Mouse (Mus musculus) midbrain, embryonic 12.5 days (tissue): ENCODE measurements at regions not wholly inside any gene's neighbourhood (a gene's known extent, or its start where the extent isn't known, plus 50 kb on each side); places are given as distances from the start of the nearest gene placed in this dataset.

Experiments used
- ATAC-seq: fragments of 200-750 bp; cut with Nextera tagmentation; 2 replicates; pipeline ENCODE4 v1.8.0; 2017; ENCODE audit warnings: low read depth, moderate TSS enrichment, moderate library complexity; ENCODE audit not compliant: low FRiP score
- H3K27ac ChIP-seq: fragments of 300-500 bp; sonication (generic); replicated peaks from 2 replicates; pipeline ENCODE4 v1.5.1; 2016; ENCODE audit warnings: mild to moderate bottlenecking
- H3K27me3 ChIP-seq: fragments of 300-500 bp; sonication (generic); 2 replicates; pipeline ENCODE4 v1.6.1; 2016; ENCODE audit warnings: mild to moderate bottlenecking
- H3K36me3 ChIP-seq: fragments of 300-500 bp; sonication (generic); 2 replicates; pipeline ENCODE4 v1.6.1; 2016
- H3K4me1 ChIP-seq: fragments of 300-500 bp; sonication (generic); 2 replicates; pipeline ENCODE4 v1.6.1; 2016
- H3K4me2 ChIP-seq: fragments of 300-500 bp; sonication (generic); replicated peaks from 2 replicates; pipeline ENCODE4 v1.6.1; 2016; ENCODE audit warnings: mild to moderate bottlenecking, moderate library complexity
- H3K4me3 ChIP-seq: fragments of 300-500 bp; sonication (generic); 2 replicates; pipeline ENCODE4 v1.5.1; 2016; ENCODE audit warnings: mild to moderate bottlenecking
- H3K9ac ChIP-seq: fragments of 300-500 bp; sonication (generic); replicated peaks from 2 replicates; pipeline ENCODE4 v1.6.1; 2016; ENCODE audit warnings: mild to moderate bottlenecking, moderate library complexity
- H3K9me3 ChIP-seq: fragments of 300-500 bp; sonication (generic); 2 replicates; pipeline ENCODE4 v1.6.1; 2016; ENCODE audit warnings: mild to moderate bottlenecking
- WGBS: fragments of 180-500 bp; shearing (Covaris S2); methylation state at CpG from one replicate; pipeline ENCODE4 v1.1.7; 2016; 5-methylcytosine and 5-hydroxymethylcytosine counted together

GRCm38 (mm10) chr1:137847311-137847923 is 328.1 kb downstream of the Ptprc start:
- Histone ChIP-seq H3K27me3 (no peaks in the 10 kb centered on the region), H3K9me3 (no peaks in the 10 kb centered on the region), H3K4me1 (no peaks in the 10 kb centered on the region), H3K36me3 (no peaks in the 10 kb centered on the region), H3K4me2 (no peak overlapping the region), H3K27ac (no peak overlapping the region), H3K9ac (no peak overlapping the region), H3K4me3 (no peak overlapping the region)
- no peak for ATAC-seq
- 88% methylated on average over 10 of the region's 10 CpGs for WGBS

GRCm38 (mm10) chr1:137846857-137847256 is 328.7 kb downstream of the Ptprc start:
- H3K27me3 ChIP-seq, result no peaks in the 10 kb centered on the region
- H3K4me2 ChIP-seq, result no peak overlapping the region
- H3K4me3 ChIP-seq, result no peak overlapping the region
- ATAC-seq, result no peak
- H3K4me1 ChIP-seq, result no peaks in the 10 kb centered on the region
- 70% methylated on average over 1 of the region's 1 CpGs for WGBS
- no peak overlapping the region for H3K27ac ChIP-seq
- no peak overlapping the region for H3K9ac ChIP-seq
- H3K9me3 ChIP-seq, result no peaks in the 10 kb centered on the region
- no peaks in the 10 kb centered on the region for H3K36me3 ChIP-seq

- no peak for ATAC-seq
- peaks cover 7% of the 10 kb centered on the region; the same call in 1 of the 2 replicates for H3K4me1 ChIP-seq
- H3K27me3 ChIP-seq, result no peaks in the 10 kb centered on the region
- H3K9me3 ChIP-seq, result no peaks in the 10 kb centered on the region
- no peak overlapping the region for H3K4me2 ChIP-seq
- no peak overlapping the region for H3K4me3 ChIP-seq
- no peak overlapping the region for H3K27ac ChIP-seq
- H3K36me3 ChIP-seq, result no peaks in the 10 kb centered on the region
- no peak overlapping the region for H3K9ac ChIP-seq
Measured at GRCm38 (mm10) chr1:137840531-137840930, 335.0 kb downstream of the Ptprc start.

- ATAC-seq, result no peak
- H3K4me1 ChIP-seq, result peaks cover 7% of the 10 kb centered on the region; the same call in 1 of the 2 replicates
- no peak overlapping the region for H3K4me3 ChIP-seq
- H3K9me3 ChIP-seq, result no peaks in the 10 kb centered on the region
- no peaks in the 10 kb centered on the region for H3K27me3 ChIP-seq
- H3K4me2 ChIP-seq, result no peak overlapping the region
- H3K27ac ChIP-seq, result no peak overlapping the region
- H3K9ac ChIP-seq, result no peak overlapping the region
- 63% methylated on average over 5 of the region's 5 CpGs for WGBS
- no peaks in the 10 kb centered on the region for H3K36me3 ChIP-seq
Measured at GRCm38 (mm10) chr1:137839703-137840102, 335.8 kb downstream of the Ptprc start.

GRCm38 (mm10) chr1:137839263-137839662 is 336.2 kb downstream of the Ptprc start:
- no peak for ATAC-seq
- Histone ChIP-seq H3K9me3 (no peaks in the 10 kb centered on the region), H3K4me2 (no peak overlapping the region), H3K4me1 (peaks cover 7% of the 10 kb centered on the region; the same call in 1 of the 2 replicates), H3K9ac (no peak overlapping the region), H3K4me3 (no peak overlapping the region), H3K36me3 (no peaks in the 10 kb centered on the region), H3K27me3 (no peaks in the 10 kb centered on the region), H3K27ac (no peak overlapping the region)
- WGBS, result 76% methylated on average over 2 of the region's 2 CpGs

DNA sequence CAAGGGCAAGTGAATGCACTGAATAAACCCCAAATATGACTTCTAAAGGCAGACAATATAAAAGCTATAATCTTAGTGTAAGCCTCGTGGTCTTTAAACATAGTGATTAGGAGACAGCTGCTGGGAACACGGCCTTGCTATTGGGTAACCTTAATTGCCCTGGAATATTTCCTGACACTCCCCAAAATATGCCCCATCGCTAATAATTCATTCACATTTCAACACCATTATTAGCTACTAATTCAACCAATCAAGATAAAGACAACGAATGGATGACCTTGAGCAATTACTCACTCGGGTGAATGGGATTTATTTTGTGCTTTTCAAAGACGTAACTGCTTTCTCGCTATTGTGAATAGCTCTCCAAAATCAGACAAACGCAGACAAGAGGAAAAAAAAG is 337.2 kb downstream of the Ptprc start:
- Histone ChIP-seq H3K27ac (no peak overlapping the region), H3K4me1 (peaks cover 7% of the 10 kb centered on the region; the same call in 1 of the 2 replicates), H3K36me3 (no peaks in the 10 kb centered on the region), H3K27me3 (no peaks in the 10 kb centered on the region), H3K4me2 (no peak overlapping the region), H3K9ac (no peak overlapping the region), H3K4me3 (no peak overlapping the region), H3K9me3 (no peaks in the 10 kb centered on the region)
- WGBS, result 50% methylated on average over 8 of the region's 8 CpGs
- ATAC-seq, result peak; percentile 38; the same call in 1 of the 2 replicates

- no peaks in the 10 kb centered on the region for H3K36me3 ChIP-seq
- 81% methylated on average over 3 of the region's 3 CpGs for WGBS
- no peak overlapping the region for H3K4me3 ChIP-seq
- no peaks in the 10 kb centered on the region for H3K27me3 ChIP-seq
- H3K27ac ChIP-seq, result no peak overlapping the region
- H3K9me3 ChIP-seq, result no peaks in the 10 kb centered on the region
- no peak for ATAC-seq
- H3K9ac ChIP-seq, result no peak overlapping the region
- H3K4me1 ChIP-seq, result 0 out of 2 replicates have a peak, but pooled peaks cover 3% of the 10 kb centered on the region
- no peak overlapping the region for H3K4me2 ChIP-seq
Measured at GRCm38 (mm10) chr1:137833535-137833934, 342.0 kb downstream of the Ptprc start.

GRCm38 (mm10) chr1:137831284-137831683 is 344.2 kb downstream of the Ptprc start:
- H3K4me2 ChIP-seq, result no peak overlapping the region
- no peaks in the 10 kb centered on the region for H3K9me3 ChIP-seq
- no peak overlapping the region for H3K4me3 ChIP-seq
- 86% methylated on average over 4 of the region's 4 CpGs for WGBS
- no peaks in the 10 kb centered on the region for H3K27me3 ChIP-seq
- no peak overlapping the region for H3K9ac ChIP-seq
- H3K36me3 ChIP-seq, result no peaks in the 10 kb centered on the region
- no peaks in the 10 kb centered on the region for H3K4me1 ChIP-seq
- no peak overlapping the region for H3K27ac ChIP-seq
- ATAC-seq, result no peak

- ATAC-seq, result no peak
- H3K27me3 ChIP-seq, result no peaks in the 10 kb centered on the region
- no peaks in the 10 kb centered on the region for H3K36me3 ChIP-seq
- H3K27ac ChIP-seq, result no peak overlapping the region
- 89% methylated on average over 4 of the region's 4 CpGs for WGBS
- H3K4me3 ChIP-seq, result no peak overlapping the region
- H3K9me3 ChIP-seq, result no peaks in the 10 kb centered on the region
- no peaks in the 10 kb centered on the region for H3K4me1 ChIP-seq
- H3K9ac ChIP-seq, result no peak overlapping the region
- no peak overlapping the region for H3K4me2 ChIP-seq
Measured at GRCm38 (mm10) chr1:137827379-137827778, 348.1 kb downstream of the Ptprc start.

DNA sequence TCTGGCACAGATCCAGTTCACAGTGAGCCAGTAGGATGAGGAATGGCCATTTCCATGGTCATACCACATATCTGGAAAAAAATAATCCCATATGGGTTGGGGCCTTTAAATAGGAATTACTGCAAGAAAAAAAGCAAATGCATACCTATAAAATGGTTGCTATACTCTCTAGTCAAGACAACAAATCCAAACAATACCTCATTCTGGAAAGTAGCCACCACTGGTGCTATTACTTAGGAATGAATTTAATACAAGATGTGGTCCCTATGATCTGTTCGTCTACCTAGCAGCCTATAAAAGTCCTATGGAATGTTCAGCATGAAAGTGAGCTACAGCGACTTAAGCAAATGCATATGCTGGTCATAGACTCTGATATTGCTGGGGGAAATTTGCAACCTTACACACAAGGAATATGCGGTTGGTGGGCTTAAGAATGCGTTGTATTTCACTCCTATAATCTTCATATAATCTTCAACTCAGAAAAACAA is 360.1 kb downstream of the Ptprc start:
- Histone ChIP-seq H3K4me2 (no peak overlapping the region), H3K36me3 (no peaks in the 10 kb centered on the region), H3K9me3 (no peaks in the 10 kb centered on the region), H3K4me1 (no peaks in the 10 kb centered on the region), H3K4me3 (no peak overlapping the region), H3K27me3 (no peaks in the 10 kb centered on the region), H3K27ac (no peak overlapping the region), H3K9ac (no peak overlapping the region)
- WGBS, result 89% methylated on average over 4 of the region's 4 CpGs
- no peak for ATAC-seq

DNA sequence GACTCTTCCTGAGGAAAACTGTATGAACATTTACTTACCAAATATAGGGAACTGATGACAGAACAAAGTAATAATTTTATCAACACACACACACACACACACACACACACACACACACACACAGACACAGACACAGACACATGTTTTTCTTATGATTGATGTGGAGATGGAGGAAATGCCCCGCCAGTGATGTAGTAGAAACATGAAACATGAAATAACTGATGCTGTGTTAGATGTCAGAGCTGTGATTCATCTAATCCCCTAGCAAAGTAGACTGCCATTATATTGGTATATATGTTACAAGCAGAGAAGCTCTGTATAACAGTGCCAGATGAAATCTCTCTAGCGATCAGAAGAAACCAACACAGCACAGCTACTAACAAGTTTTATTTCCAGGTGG is 361.0 kb downstream of the Ptprc start:
- no peak for ATAC-seq
- 86% methylated on average over 2 of the region's 2 CpGs for WGBS
- Histone ChIP-seq H3K27ac (no peak overlapping the region), H3K4me3 (no peak overlapping the region), H3K9me3 (no peaks in the 10 kb centered on the region), H3K4me1 (no peaks in the 10 kb centered on the region), H3K36me3 (no peaks in the 10 kb centered on the region), H3K4me2 (no peak overlapping the region), H3K9ac (no peak overlapping the region), H3K27me3 (no peaks in the 10 kb centered on the region)

GRCm38 (mm10) chr1:137813716-137814115 is 361.8 kb downstream of the Ptprc start:
- Histone ChIP-seq H3K36me3 (no peaks in the 10 kb centered on the region), H3K9me3 (no peaks in the 10 kb centered on the region), H3K27ac (no peak overlapping the region), H3K4me3 (no peak overlapping the region), H3K4me2 (no peak overlapping the region), H3K4me1 (no peaks in the 10 kb centered on the region), H3K9ac (no peak overlapping the region), H3K27me3 (no peaks in the 10 kb centered on the region)
- ATAC-seq, result no peak
- 41% methylated on average over 1 of the region's 1 CpGs for WGBS

DNA sequence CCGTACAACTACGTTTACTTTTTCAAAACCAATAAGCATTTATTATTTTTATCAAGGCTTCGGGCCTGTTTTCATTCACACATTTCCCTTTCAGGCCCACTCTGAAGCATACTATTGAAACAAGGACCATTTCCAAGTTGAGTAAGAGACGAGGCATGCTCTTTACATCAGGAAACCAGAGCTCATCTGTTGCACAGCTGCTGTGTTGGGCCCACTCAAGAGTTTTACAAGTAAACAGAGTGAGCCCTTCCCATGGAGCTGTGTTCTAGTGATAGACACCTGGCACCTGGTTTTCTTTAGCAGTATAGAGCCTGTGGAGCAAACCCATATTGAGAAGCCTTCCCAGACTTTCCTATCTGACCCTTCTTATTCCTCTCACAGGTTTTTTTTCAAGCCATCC is 363.5 kb downstream of the Ptprc start:
- no peak for ATAC-seq

More for the DNA sequence above, 363.5 kb downstream of the Ptprc start:
- Histone ChIP-seq H3K36me3 (no peaks in the 10 kb centered on the region), H3K27me3 (no peaks in the 10 kb centered on the region), H3K4me1 (no peaks in the 10 kb centered on the region), H3K9ac (no peak overlapping the region), H3K9me3 (no peaks in the 10 kb centered on the region), H3K4me3 (no peak overlapping the region), H3K27ac (no peak overlapping the region), H3K4me2 (no peak overlapping the region)
- WGBS, result 87% methylated on average over 4 of the region's 4 CpGs
